Mouse (Mus musculus) ES-CJ7 (cell line): ENCODE measurements around the gene Gm45716.

ENCODE experiments used
- DNase-seq: peaks from one replicate; pipeline ENCODE4 v3.0.0; 2011; ENCODE audit warnings: low read depth, low spot score

The Gm45716 gene

GRCm38 (mm10) chr11:90187441-90187840, at the start of gene Gm45716:
Gene Gm45716, plus strand, starts transcription at chr11:90187683.
- DNase-seq: no peak

GRCm38 (mm10) chr11:90142393-90142792, 45.1 kb upstream of the Gm45716 start:
- no peak for DNase-seq

- DNase-seq: no peak
These were observed 44.5 kb upstream of the Gm45716 start for GRCm38 (mm10) chr11:90142936-90143335.

GRCm38 (mm10) chr11:90146086-90146860, 41.2 kb upstream of the Gm45716 start:
- no peak for DNase-seq

- DNase-seq: no peak
These were observed 32.4 kb upstream of the Gm45716 start for GRCm38 (mm10) chr11:90155066-90155465.

- no peak for DNase-seq
These were observed 32.0 kb upstream of the Gm45716 start for GRCm38 (mm10) chr11:90155466-90155865.

- peak; percentile 41 for DNase-seq
These were observed 19.7 kb upstream of the Gm45716 start for GRCm38 (mm10) chr11:90167771-90168170.

GRCm38 (mm10) chr11:90168338-90169065, 19.0 kb upstream of the Gm45716 start:
- DNase-seq: no peak

- DNase-seq: no peak
These were observed 18.1 kb upstream of the Gm45716 start for GRCm38 (mm10) chr11:90169200-90170013.

GRCm38 (mm10) chr11:90170014-90170320, 17.5 kb upstream of the Gm45716 start:
- DNase-seq: peak; percentile 73

- no peak for DNase-seq
These were observed 15.2 kb upstream of the Gm45716 start for GRCm38 (mm10) chr11:90172331-90172730.

GRCm38 (mm10) chr11:90175634-90176300, 11.7 kb upstream of the Gm45716 start:
- no peak for DNase-seq

- no peak for DNase-seq
These were observed 10.1 kb upstream of the Gm45716 start for GRCm38 (mm10) chr11:90177389-90177788.

- peak; percentile 37 for DNase-seq
These were observed 4.1 kb upstream of the Gm45716 start for GRCm38 (mm10) chr11:90183361-90183760.

GRCm38 (mm10) chr11:90184756-90185155, 2.7 kb upstream of the Gm45716 start:
- no peak for DNase-seq

- no peak for DNase-seq
These were observed 2.7 kb downstream of the Gm45716 start for GRCm38 (mm10) chr11:90190156-90190555.

GRCm38 (mm10) chr11:90194946-90195345, 7.5 kb downstream of the Gm45716 start:
- no peak for DNase-seq

GRCm38 (mm10) chr11:90195756-90196520, 8.5 kb downstream of the Gm45716 start:
- DNase-seq: no peak

GRCm38 (mm10) chr11:90196521-90197215, 9.2 kb downstream of the Gm45716 start:
- DNase-seq: no peak

- no peak for DNase-seq
These were observed 10.6 kb downstream of the Gm45716 start for GRCm38 (mm10) chr11:90198048-90198447.
